Mouse (Mus musculus) brain, embryonic 14.5 days (tissue): ENCODE results near the gene Paxbp1. TPM values are rescaled to one million over a fixed set of nuclear protein-coding genes. Genes with fewer than 3 reads are reported as not detected.
A peak's percentile ranks its signal among the peaks of the same experiment; 100 is the strongest.

ENCODE experiments used
- DNase-seq: peaks from one replicate; pipeline ENCODE4 v3.0.0-alpha.2; 2011; ENCODE audit warnings: low read depth
- CTCF ChIP-seq: fragments of 200-500 bp; IDR thresholded peaks from 2 replicates; pipeline ENCODE4 v1.5.1; 2012; ENCODE audit warnings: inconsistent platforms, mild to moderate bottlenecking, moderate library complexity, borderline replicate concordance; ENCODE audit not compliant: insufficient read depth, insufficient read length; ENCODE audit errors: extremely low read depth
- POLR2A ChIP-seq: fragments of 200-500 bp; IDR thresholded peaks from 2 replicates; pipeline ENCODE4 v1.6.1; 2012; ENCODE audit warnings: mild to moderate bottlenecking, inconsistent platforms, borderline replicate concordance; ENCODE audit not compliant: poor library complexity, insufficient read depth, insufficient read length, severe bottlenecking; ENCODE audit errors: extremely low read depth
- polyA plus RNA-seq: library from polyadenylated mRNA; depleted of rRNA; stranded (reverse); fragments of >200 nt; gene quantifications from 2 replicates; pipeline ENCODE4 v1.2.3, GENCODE M21; 2012

Paxbp1 gene
- polyA plus RNA-seq, 1 experiment: 148 TPM

GRCm38 (mm10) chr16:91043461-91044248 lies 688 bp downstream of the Paxbp1 start:
- DNase-seq: peak; percentile 70
- no peak for TF ChIP-seq POLR2A
- no peak for TF ChIP-seq CTCF

- TF ChIP-seq CTCF: no peak
- TF ChIP-seq POLR2A: no peak
- no peak for DNase-seq
These were observed 1.7 kb downstream of the Paxbp1 start for GRCm38 (mm10) chr16:91042640-91043039.

GRCm38 (mm10) chr16:91035866-91036265 lies 8.5 kb downstream of the Paxbp1 start:
- TF ChIP-seq POLR2A: no peak
- no peak for TF ChIP-seq CTCF
- no peak for DNase-seq

- TF ChIP-seq CTCF: no peak
- TF ChIP-seq POLR2A: no peak
- DNase-seq: no peak
These were observed 13.6 kb downstream of the Paxbp1 start for GRCm38 (mm10) chr16:91030751-91031150.

- no peak for DNase-seq
- no peak for TF ChIP-seq CTCF
These were observed 14.4 kb downstream of the Paxbp1 start for GRCm38 (mm10) chr16:91029901-91030300.

- DNase-seq: no peak
- TF ChIP-seq POLR2A (no peak), CTCF (no peak)
These were observed 15.1 kb downstream of the Paxbp1 start for GRCm38 (mm10) chr16:91029161-91029743.

- TF ChIP-seq CTCF (no peak), POLR2A (no peak)
- no peak for DNase-seq
These were observed 18.1 kb downstream of the Paxbp1 start for GRCm38 (mm10) chr16:91026290-91026689.

GRCm38 (mm10) chr16:91023384-91023783 lies 21.0 kb downstream of the Paxbp1 start:
- TF ChIP-seq POLR2A (no peak), CTCF (peak; percentile 48; the same call in 1 of the 2 replicates)
- DNase-seq: no peak

GRCm38 (mm10) chr16:91020842-91021483 lies 23.4 kb downstream of the Paxbp1 start:
- TF ChIP-seq POLR2A (no peak), CTCF (no peak)
- DNase-seq: no peak

- no peak for DNase-seq
- TF ChIP-seq CTCF (no peak), POLR2A (no peak)
These were observed 24.9 kb downstream of the Paxbp1 start for GRCm38 (mm10) chr16:91019476-91019875.

- DNase-seq: no peak
- TF ChIP-seq POLR2A: no peak
- TF ChIP-seq CTCF: no peak
These were observed 28.6 kb downstream of the Paxbp1 start for GRCm38 (mm10) chr16:91015761-91016160.

GRCm38 (mm10) chr16:91011847-91012246 lies 32.5 kb downstream of the Paxbp1 start:
- TF ChIP-seq POLR2A (no peak), CTCF (no peak)
- no peak for DNase-seq
